ENCODE assay signal across 9 mouse cellular contexts in the genomic region with DNA sequence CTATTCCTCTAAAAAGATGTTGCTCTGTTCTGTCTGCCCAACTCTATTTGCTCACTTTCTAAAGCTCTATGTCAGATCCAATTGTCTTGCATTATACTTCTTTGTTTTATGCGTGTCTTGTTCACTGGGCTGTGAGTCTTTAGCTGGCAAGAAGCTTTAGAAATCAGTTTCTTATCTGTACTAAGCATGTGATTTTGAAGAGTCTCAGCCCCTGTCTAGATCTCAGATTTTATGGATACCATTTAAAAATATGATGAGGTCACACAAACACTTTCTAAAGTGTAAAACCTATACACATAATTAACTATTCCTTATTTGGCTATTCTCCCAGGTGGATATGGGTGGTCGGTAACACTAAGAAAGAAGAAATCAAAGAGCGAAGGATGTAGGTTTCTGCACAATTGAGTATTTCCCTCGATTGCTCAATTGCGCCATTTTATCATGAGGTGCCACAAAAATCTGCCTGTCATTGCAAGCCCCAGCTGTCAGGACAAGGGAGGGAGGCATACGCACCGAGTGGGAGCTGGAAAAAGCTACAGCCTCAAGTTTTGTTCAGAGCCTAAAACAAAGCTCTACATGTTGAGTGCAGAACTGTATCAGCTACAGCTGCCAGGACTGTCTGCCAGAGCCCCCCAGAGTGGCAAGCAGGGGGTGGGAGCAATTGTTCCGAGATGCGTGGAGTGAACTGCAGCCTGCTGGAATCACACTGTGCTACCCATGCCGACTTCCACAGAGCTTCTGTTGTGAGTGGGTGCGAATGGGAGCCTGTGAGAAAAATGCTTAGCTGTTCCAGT. TPM values are rescaled to one million over a fixed set of nuclear protein-coding genes. Genes with fewer than 3 reads are reported as not detected.
DNase-seq lines count a peak whose midpoint lies in the region; ATAC-seq and TF ChIP-seq lines count a peak whose summit lies in the region.
"Had no signal": no experiment of that assay in that cellular context is flagged by ENCODE, and none has a peak within 500 bp of the region (broad histone marks: within the 10 kb centered on the region; RNA-seq: fewer than 3 reads in every experiment).

No protein-coding gene starts in this region.

- H3K4me3 ChIP-seq in hindbrain, postnatal 0 days (ENCODE audit: low read length) = no peak overlapping the region
- H3K4me3 ChIP-seq in lung, embryonic 16.5 days (ENCODE audit: low read length) = no peak overlapping the region
- H3K4me3 ChIP-seq: limb, embryonic 13.5 days had no signal

- H3K4me1 ChIP-seq in hindbrain, postnatal 0 days (ENCODE audit: insufficient read depth, low read length) = peaks cover 3% of the 10 kb centered on the region; the same call in 1 of the 2 replicates
- H3K4me1 ChIP-seq in lung, embryonic 16.5 days (replicated peaks; ENCODE audit: control insufficient read depth, insufficient read depth, low read length) = peaks cover 9% of the 10 kb centered on the region; the same call in 1 of the 2 replicates
- H3K4me1 ChIP-seq: limb, embryonic 13.5 days had no signal

- 31% methylated on average over 11 of the region's 11 CpGs for WGBS in hindbrain, postnatal 0 days
- 43% methylated on average over 11 of the region's 11 CpGs for WGBS in lung, embryonic 16.5 days

- H3K4me2 ChIP-seq in hindbrain, postnatal 0 days (ENCODE audit: low read depth, low read length) = peak overlapping the region; percentile 47
- peak overlapping the region; percentile 4; the same call in 1 of the 2 replicates for H3K4me2 ChIP-seq in lung, embryonic 16.5 days (ENCODE audit: low read depth, low read length)
- H3K4me2 ChIP-seq: limb, embryonic 13.5 days had no signal

- no peaks in the 10 kb centered on the region for H3K27me3 ChIP-seq in hindbrain, postnatal 0 days (ENCODE audit: insufficient read depth, low read length)
- H3K27me3 ChIP-seq in lung, embryonic 16.5 days (ENCODE audit: control insufficient read depth, insufficient read depth, low read depth, low read length) = no peaks in the 10 kb centered on the region
- H3K27me3 ChIP-seq: limb, embryonic 13.5 days had no signal

- H3K9ac ChIP-seq in hindbrain, postnatal 0 days (replicated peaks; ENCODE audit: low read length) = no peak overlapping the region
- no peak overlapping the region for H3K9ac ChIP-seq in lung, embryonic 16.5 days (ENCODE audit: low read length)
- H3K9ac ChIP-seq: limb, embryonic 13.5 days had no signal

- peak overlapping the region; percentile 32; the same call in 1 of the 2 replicates for H3K27ac ChIP-seq in hindbrain, postnatal 0 days
- H3K27ac ChIP-seq in lung, embryonic 16.5 days (ENCODE audit: low read length) = peak overlapping the region; percentile 26
- H3K27ac ChIP-seq: limb, embryonic 13.5 days had no signal

- DNase-seq in heart, adult 11 months = peak; percentile 72
- DNase-seq in heart, adult 9 months (ENCODE audit: low spot score in 2 of 2) = no peak
- DNase-seq in hindbrain, postnatal 0 days (ENCODE audit: low spot score) = peak; percentile 58
- DNase-seq in T-cell, adult 2 months (ENCODE audit: low spot score) = no peak
- no peak for DNase-seq in kidney, adult 18-20 months

- 0 out of 2 replicates have a peak, but pooled peaks have one; percentile 3 for TF ChIP-seq CTCF in hindbrain, postnatal 0 days (IDR thresholded peaks at IDR 0.05; ENCODE audit: low read depth)

- H3K36me3 ChIP-seq in hindbrain, postnatal 0 days (ENCODE audit: insufficient read depth, low read length) = no peaks in the 10 kb centered on the region
- no peaks in the 10 kb centered on the region for H3K36me3 ChIP-seq in lung, embryonic 16.5 days (ENCODE audit: control insufficient read depth, insufficient read depth, low read length)
- H3K36me3 ChIP-seq: limb, embryonic 13.5 days had no signal

- no peaks in the 10 kb centered on the region for H3K9me3 ChIP-seq in hindbrain, postnatal 0 days (ENCODE audit: low read length)
- no peaks in the 10 kb centered on the region for H3K9me3 ChIP-seq in lung, embryonic 16.5 days (ENCODE audit: control insufficient read depth, low read length)
- H3K9me3 ChIP-seq: limb, embryonic 13.5 days had no signal

- peak; percentile 46 for ATAC-seq in cerebellum, adult (ENCODE audit: insufficient number of reproducible peaks, low FRiP score, low TSS enrichment)
- peak; percentile 77 for ATAC-seq in hindbrain, postnatal 0 days
- peak; percentile 96 for ATAC-seq in lung, embryonic 16.5 days (ENCODE audit: low read depth)
- no peak for ATAC-seq in monocyte, adult 5-6 weeks (replicated peaks; ENCODE audit: insufficient number of reproducible peaks, low FRiP score, low TSS enrichment, poor library complexity, severe bottlenecking)

RNA-seq across cellular contexts. Expression of a gene that starts 47.6 kb away (rescaled TPM):
- 121 and 127 TPM in 2 replicates for total RNA-seq in hindbrain, postnatal 0 days (2014; rRNA removed)
- 80.5 and 84.2 TPM in 2 replicates for polyA plus RNA-seq in hindbrain, postnatal 0 days (2015; fragmentation: Nextera tagmentation; extraction: Ambion mirVana)
- 18.2 and 19.2 TPM in 2 replicates for polyA plus RNA-seq in lung, embryonic 16.5 days (2015; fragmentation: Nextera tagmentation; extraction: Ambion mirVana)
- not detected in 3 replicates for total RNA-seq in monocyte, adult 5-6 weeks (2017)

Comparison
In these comparisons a context has a peak if more than half of its experiments do, and no peak if none do; other contexts are left out.
1. DNase-seq: peak in heart, adult 11 months (single experiment) and hindbrain, postnatal 0 days (single experiment); none in heart, adult 9 months (0 of 2), T-cell, adult 2 months (single experiment) and kidney, adult 18-20 months (single experiment).
2. RNA of a gene that starts 47.6 kb away (total RNA-seq): 121 to 127 TPM in hindbrain, postnatal 0 days; not detected in monocyte, adult 5-6 weeks; every median in the first group is over 100 times any median in the second.